Mouse (Mus musculus): ENCODE results near the gene Slc25a19. TPM values are rescaled to one million over a fixed set of nuclear protein-coding genes. Genes with fewer than 3 reads are reported as not detected.

Gene Slc25a19
- 55.7 and 58.1 TPM in 2 replicates for polyA plus RNA-seq (2015; fragmentation: Nextera tagmentation; extraction: Ambion mirVana)

DNA sequence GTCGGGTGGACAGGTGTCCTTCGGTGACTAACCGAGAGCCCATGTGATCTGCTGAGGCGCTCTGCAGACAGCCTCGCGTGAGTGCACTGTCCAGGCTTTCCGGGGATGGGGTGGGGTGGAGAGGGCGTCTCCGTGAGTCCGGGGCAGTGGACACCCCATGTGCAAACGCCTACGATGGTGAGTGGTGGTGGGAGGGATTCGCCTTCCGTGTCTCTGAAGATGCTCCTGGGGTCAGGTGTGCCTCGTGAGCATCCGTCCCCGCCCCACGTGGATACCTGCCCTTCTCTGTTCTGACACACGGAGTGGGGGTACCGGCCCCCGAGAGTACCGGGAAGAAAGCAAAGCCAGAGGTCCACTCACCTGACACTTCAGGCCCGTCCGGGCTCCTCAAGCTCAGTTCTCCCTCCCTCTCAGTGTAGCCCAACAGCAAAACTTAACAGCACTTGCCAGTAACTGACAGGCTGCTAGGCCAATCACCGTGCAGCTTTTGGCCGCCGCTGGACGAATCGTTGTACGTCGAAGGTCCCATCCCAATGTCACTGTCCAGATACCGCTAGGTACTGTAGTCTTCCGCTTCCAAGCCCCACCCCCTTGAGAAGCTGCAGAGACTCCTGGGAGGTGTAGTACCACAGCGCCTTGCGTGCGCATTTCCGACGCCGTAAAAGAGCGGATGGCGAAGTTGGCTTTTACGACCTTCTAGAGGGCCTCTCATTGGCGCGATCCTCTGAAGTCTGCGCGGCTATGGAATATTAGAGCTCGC lies at the start of gene Slc25a19:
Slc25a19 (minus strand) TSS at position 591 of the 760 bp plus-strand sequence.
- Histone ChIP-seq H3K27ac (ENCODE audit: low read length) (peak within 1 kb of the TSS; percentile 47), H3K27me3 (ENCODE audit: control insufficient read depth, insufficient read depth, low read length) (no peaks in the 10 kb centered on the region), H3K9me3 (replicated peaks; ENCODE audit: control insufficient read depth, low read length) (no peaks in the 10 kb centered on the region), H3K4me3 (ENCODE audit: low read length) (peak within 1 kb of the TSS; percentile 81), H3K4me2 (ENCODE audit: low read depth, low read length) (peak within 1 kb of the TSS; percentile 86), H3K9ac (ENCODE audit: low read length) (peak within 1 kb of the TSS; percentile 82), H3K36me3 (ENCODE audit: control insufficient read depth, insufficient read depth) (peaks cover 5% of the 10 kb centered on the region), H3K4me1 (ENCODE audit: control insufficient read depth, insufficient read depth, low read length) (peaks cover 3% of the 10 kb centered on the region)
- peak; percentile 99 for ATAC-seq (replicated peaks; ENCODE audit: extremely low read depth, insufficient read depth, low FRiP score)
- under 1% methylated on average over 47 of the region's 47 CpGs for WGBS

DNA sequence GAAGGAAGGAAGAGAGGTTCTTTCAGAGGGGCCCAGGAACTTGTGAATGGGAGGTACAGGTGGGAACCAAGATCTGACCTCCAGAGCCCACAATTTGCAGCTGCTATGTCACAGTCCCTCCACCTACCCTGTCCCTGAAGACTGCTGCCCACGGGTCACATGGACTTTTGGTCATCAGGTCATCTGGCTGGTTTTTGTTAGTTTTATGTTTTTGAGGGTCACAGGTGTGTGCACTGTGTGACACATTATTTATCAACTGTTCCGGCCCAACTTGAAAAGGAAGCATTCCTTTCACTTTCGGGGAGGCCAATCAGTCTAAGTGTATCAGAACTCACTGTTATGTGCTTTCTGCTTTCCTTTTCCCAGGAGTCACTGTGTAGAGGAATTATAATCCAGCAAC lies 49.4 kb upstream of the Slc25a19 start:
- Histone ChIP-seq H3K4me2 (ENCODE audit: low read depth, low read length) (no peak overlapping the region), H3K36me3 (ENCODE audit: control insufficient read depth, insufficient read depth) (peaks cover 9% of the 10 kb centered on the region), H3K4me3 (ENCODE audit: low read length) (no peak overlapping the region), H3K9me3 (replicated peaks; ENCODE audit: control insufficient read depth, low read length) (0 out of 2 replicates have a peak, but pooled peaks cover 3% of the 10 kb centered on the region), H3K9ac (ENCODE audit: low read length) (no peak overlapping the region), H3K27me3 (ENCODE audit: control insufficient read depth, insufficient read depth, low read length) (no peaks in the 10 kb centered on the region), H3K27ac (ENCODE audit: low read length) (no peak overlapping the region), H3K4me1 (ENCODE audit: control insufficient read depth, insufficient read depth, low read length) (peaks cover 30% of the 10 kb centered on the region)
- no peak for ATAC-seq (replicated peaks; ENCODE audit: extremely low read depth, insufficient read depth, low FRiP score)
- WGBS: 90% methylated on average over 3 of the region's 3 CpGs

DNA sequence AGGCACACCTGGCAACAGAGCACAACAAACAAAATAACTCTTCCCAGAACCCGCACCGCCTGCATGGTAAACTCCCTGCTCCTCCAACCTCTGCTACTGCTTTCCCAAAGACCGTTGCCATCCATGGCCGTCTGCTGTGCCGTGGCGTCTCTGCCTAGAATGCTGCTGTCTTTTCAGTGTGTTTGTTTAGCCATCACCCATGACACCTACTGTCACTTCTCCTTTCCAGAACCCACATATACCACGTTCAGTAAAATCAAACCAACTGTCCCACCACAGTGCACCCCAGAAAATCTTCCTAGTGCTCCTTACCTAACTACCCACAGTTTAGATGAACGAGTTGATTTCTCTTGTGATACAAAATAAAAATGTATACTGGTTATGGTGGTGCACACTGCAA lies 48.6 kb upstream of the Slc25a19 start:
- H3K4me3 ChIP-seq (ENCODE audit: low read length): no peak overlapping the region
- H3K27ac ChIP-seq (ENCODE audit: low read length): no peak overlapping the region

DNA sequence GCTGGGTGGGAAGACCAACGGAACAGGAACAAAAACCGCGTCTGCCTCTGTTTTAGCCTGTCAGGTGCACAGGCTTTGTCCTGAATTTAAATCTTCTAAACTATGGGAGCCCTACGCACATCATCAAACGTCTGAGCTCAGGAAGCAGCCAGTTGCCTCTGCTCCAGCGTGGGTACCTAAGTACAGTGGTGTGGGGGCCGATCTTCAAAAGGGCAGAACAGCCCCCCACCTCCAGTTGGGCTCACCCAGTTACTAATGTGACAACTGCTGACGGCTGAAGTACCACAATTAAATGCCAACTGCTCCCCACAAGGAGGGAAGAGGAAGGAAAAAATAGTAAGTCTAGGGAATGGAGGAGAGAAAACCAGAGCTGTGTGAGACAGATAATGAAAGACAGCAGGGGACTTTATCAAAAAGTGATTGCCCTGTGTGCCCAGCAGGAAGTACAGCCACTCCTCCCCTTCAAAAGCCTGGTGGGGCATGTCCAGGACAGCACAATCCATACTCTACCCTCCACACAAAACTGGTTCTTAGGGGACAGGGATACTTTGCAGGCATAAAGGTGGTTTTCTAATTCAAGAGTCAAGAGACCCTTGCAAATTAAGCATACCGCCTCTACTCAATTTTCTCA lies 46.3 kb upstream of the Slc25a19 start:
- H3K4me3 ChIP-seq (ENCODE audit: low read length): no peak overlapping the region

More for the DNA sequence above, 48.6 kb upstream of the Slc25a19 start:
- ATAC-seq (replicated peaks; ENCODE audit: extremely low read depth, insufficient read depth, low FRiP score): no peak
- H3K27me3 ChIP-seq (ENCODE audit: control insufficient read depth, insufficient read depth, low read length): no peaks in the 10 kb centered on the region
- H3K9me3 ChIP-seq (replicated peaks; ENCODE audit: control insufficient read depth, low read length): 0 out of 2 replicates have a peak, but pooled peaks cover 3% of the 10 kb centered on the region
- peaks cover 30% of the 10 kb centered on the region for H3K4me1 ChIP-seq (ENCODE audit: control insufficient read depth, insufficient read depth, low read length)
- WGBS: 80% methylated on average over 8 of the region's 8 CpGs
- no peak overlapping the region for H3K9ac ChIP-seq (ENCODE audit: low read length)
- H3K4me2 ChIP-seq (ENCODE audit: low read depth, low read length): no peak overlapping the region
- peaks cover 9% of the 10 kb centered on the region for H3K36me3 ChIP-seq (ENCODE audit: control insufficient read depth, insufficient read depth)

DNA sequence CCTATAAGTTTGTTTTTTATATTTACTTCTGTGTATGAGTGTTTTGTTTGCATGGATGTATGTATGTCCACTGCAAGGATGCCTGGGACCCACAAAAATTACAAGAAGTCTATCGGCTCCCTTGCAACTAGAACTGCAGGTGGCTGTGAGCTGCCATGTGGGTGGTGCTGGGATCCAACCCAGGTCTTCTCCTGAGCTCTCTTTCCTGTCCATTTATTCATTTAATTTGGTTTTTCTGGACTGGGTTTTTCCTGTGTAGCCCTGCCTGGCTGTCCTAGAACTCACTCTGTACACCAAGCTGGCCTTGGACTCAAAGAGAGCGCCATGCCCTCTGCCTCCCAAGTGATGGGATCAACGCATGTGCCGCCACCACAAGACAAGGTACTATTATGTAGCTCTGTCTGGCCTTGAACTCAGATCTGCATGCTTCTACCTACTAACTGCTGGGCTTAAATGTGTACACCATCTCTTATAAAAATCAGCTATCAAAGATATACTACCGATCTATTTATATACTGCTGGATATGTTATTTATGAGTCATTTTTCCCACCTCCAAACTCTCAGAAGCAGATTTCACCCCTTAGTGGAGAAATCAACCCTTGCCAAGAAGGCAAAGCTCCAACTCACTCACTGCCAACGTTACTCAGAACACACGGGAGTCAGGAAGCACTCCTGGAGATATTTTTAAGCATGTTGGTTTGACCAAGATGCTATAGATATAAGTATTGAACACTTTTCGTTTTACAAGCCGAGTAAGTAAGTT lies 45.6 kb upstream of the Slc25a19 start:
- WGBS: 66% methylated on average over 9 of the region's 9 CpGs
- peaks cover 39% of the 10 kb centered on the region for H3K4me1 ChIP-seq (ENCODE audit: control insufficient read depth, insufficient read depth, low read length)

More for the DNA sequence above, 46.3 kb upstream of the Slc25a19 start:
- H3K27ac ChIP-seq (ENCODE audit: low read length): peak overlapping the region; percentile 78
- H3K4me1 ChIP-seq (ENCODE audit: control insufficient read depth, insufficient read depth, low read length): peaks cover 41% of the 10 kb centered on the region
- H3K27me3 ChIP-seq (ENCODE audit: control insufficient read depth, insufficient read depth, low read length): no peaks in the 10 kb centered on the region
- H3K4me2 ChIP-seq (ENCODE audit: low read depth, low read length): peak overlapping the region; percentile 19; the same call in 1 of the 2 replicates
- H3K9ac ChIP-seq (ENCODE audit: low read length): no peak overlapping the region
- peaks cover 9% of the 10 kb centered on the region for H3K36me3 ChIP-seq (ENCODE audit: control insufficient read depth, insufficient read depth)
- no peaks in the 10 kb centered on the region for H3K9me3 ChIP-seq (replicated peaks; ENCODE audit: control insufficient read depth, low read length)
- ATAC-seq (replicated peaks; ENCODE audit: extremely low read depth, insufficient read depth, low FRiP score): no peak
- WGBS: 51% methylated on average over 9 of the region's 9 CpGs

DNA sequence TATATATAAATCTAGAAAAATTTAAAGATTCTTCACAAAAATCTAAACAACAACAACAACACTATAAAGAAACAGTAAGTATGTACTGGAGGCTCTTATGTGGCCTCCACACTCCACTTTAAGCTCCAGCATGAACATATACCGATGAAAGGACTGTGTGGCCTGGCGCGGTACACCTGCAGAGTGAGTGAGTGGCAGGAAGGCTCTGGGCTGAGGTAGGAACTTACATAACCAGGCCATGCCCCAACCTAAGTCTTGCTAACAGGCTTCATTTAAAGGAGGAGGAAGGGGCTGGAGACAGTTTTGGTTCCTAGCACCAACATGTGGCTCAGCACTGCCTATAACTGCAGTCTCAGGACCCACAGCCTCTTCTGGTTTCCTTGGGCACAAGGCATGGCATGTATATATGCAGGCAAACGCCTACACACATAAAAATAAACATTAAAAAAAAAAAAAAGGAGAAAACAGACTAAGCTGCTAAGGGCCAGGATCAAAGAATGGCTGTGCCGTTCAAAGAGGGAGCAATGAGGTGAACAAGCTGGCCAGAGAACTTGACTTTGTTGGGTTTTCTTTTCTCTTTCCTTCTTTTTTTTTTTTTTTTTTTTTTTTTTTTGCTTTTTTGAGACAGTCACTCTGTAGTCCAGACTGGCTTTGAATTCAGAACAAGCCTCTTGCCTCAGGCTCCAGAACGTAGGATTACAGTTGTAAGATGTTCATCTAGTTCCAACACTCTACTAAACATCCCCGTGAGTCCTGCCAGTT lies 44.3 kb upstream of the Slc25a19 start:
- Histone ChIP-seq H3K36me3 (ENCODE audit: control insufficient read depth, insufficient read depth) (0 out of 2 replicates have a peak, but pooled peaks cover 2% of the 10 kb centered on the region), H3K9ac (ENCODE audit: low read length) (no peak overlapping the region), H3K4me1 (ENCODE audit: control insufficient read depth, insufficient read depth, low read length) (peaks cover 39% of the 10 kb centered on the region), H3K27me3 (ENCODE audit: control insufficient read depth, insufficient read depth, low read length) (no peaks in the 10 kb centered on the region), H3K9me3 (replicated peaks; ENCODE audit: control insufficient read depth, low read length) (no peaks in the 10 kb centered on the region), H3K27ac (ENCODE audit: low read length) (no peak overlapping the region), H3K4me2 (ENCODE audit: low read depth, low read length) (no peak overlapping the region), H3K4me3 (ENCODE audit: low read length) (no peak overlapping the region)
- no peak for ATAC-seq (replicated peaks; ENCODE audit: extremely low read depth, insufficient read depth, low FRiP score)
- 80% methylated on average over 7 of the region's 7 CpGs for WGBS

More for the DNA sequence above, 45.6 kb upstream of the Slc25a19 start:
- H3K4me3 ChIP-seq (ENCODE audit: low read length): no peak overlapping the region
- no peak overlapping the region for H3K9ac ChIP-seq (ENCODE audit: low read length)
- H3K4me2 ChIP-seq (ENCODE audit: low read depth, low read length): no peak overlapping the region; the same call in 1 of the 2 replicates
- ATAC-seq (replicated peaks; ENCODE audit: extremely low read depth, insufficient read depth, low FRiP score): no peak
- no peaks in the 10 kb centered on the region for H3K9me3 ChIP-seq (replicated peaks; ENCODE audit: control insufficient read depth, low read length)
- no peaks in the 10 kb centered on the region for H3K27me3 ChIP-seq (ENCODE audit: control insufficient read depth, insufficient read depth, low read length)
- H3K27ac ChIP-seq (ENCODE audit: low read length): peak overlapping the region; percentile 78
- peaks cover 7% of the 10 kb centered on the region for H3K36me3 ChIP-seq (ENCODE audit: control insufficient read depth, insufficient read depth)

DNA sequence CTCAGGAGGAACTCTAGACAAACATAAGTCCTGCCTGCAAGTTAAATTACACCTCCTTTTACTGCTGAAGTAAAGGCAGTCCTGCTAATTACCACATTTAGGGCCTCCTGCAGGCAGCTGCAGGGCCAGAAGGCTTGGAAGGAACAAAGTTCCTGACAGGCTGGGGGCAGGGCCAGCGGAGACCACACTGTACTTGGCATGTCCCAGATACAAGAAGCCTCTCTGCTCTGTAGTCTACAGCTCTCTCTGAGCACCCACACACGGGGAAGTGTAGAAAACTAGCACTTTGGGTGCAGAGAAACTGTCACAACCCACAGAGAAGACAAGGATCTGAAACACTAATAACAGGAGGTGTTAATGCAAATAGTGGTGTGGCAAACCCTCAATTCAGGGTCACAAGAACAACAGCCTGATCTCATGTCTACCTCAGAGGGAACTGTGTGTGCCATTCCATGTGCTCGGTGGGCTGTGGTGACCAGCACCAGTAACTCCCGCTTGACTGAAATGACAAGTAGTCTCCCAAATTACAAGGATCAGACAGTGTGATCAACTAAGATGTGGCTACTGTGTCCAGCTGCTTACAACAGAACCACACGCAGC lies 42.5 kb upstream of the Slc25a19 start:
- Histone ChIP-seq H3K4me1 (ENCODE audit: control insufficient read depth, insufficient read depth, low read length) (peaks cover 36% of the 10 kb centered on the region), H3K9ac (ENCODE audit: low read length) (peak overlapping the region; percentile 38), H3K4me3 (ENCODE audit: low read length) (no peak overlapping the region), H3K4me2 (ENCODE audit: low read depth, low read length) (peak overlapping the region; percentile 29; the same call in 1 of the 2 replicates), H3K27me3 (ENCODE audit: control insufficient read depth, insufficient read depth, low read length) (no peaks in the 10 kb centered on the region), H3K27ac (ENCODE audit: low read length) (peak overlapping the region; percentile 72), H3K9me3 (replicated peaks; ENCODE audit: control insufficient read depth, low read length) (no peaks in the 10 kb centered on the region), H3K36me3 (ENCODE audit: control insufficient read depth, insufficient read depth) (no peaks in the 10 kb centered on the region)
- no peak; the same call in 1 of the 2 replicates for ATAC-seq (replicated peaks; ENCODE audit: extremely low read depth, insufficient read depth, low FRiP score)
- 29% methylated on average over 5 of the region's 5 CpGs for WGBS

DNA sequence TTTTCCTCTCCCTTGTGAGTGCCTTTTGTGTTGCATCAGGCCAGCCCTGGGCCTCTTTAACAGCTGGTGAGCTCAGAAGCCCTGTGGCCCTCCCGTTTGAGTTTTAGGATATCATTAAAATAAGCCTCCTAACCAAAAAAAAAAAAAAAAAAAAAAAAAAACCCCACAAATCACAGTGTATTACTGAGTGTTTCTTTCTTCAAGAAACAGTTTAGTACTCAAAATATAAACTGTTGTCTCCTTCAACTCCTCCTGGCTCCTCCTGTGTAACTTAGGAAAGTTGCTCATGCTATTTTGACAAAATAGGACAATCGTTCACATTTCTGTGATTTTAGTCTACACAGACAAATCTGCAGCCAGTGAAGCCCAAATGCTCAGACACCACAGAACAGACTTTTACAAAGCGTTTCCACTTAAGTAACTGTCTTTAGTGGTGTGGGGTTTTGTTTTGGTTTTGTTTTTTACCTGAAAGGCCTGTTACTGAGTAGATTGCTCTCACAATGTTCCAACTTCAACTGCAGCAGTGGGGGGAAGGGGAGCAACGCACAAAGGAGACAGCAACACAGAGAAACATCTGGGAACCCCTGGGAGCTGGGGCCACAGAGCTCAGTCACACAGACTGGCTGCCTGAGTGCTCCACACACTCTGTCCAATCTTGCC lies 35.7 kb upstream of the Slc25a19 start:
- no peak overlapping the region for H3K27ac ChIP-seq (ENCODE audit: low read length)
- no peaks in the 10 kb centered on the region for H3K9me3 ChIP-seq (replicated peaks; ENCODE audit: control insufficient read depth, low read length)
- no peak overlapping the region for H3K9ac ChIP-seq (ENCODE audit: low read length)
- H3K4me2 ChIP-seq (ENCODE audit: low read depth, low read length): no peak overlapping the region
- H3K4me1 ChIP-seq (ENCODE audit: control insufficient read depth, insufficient read depth, low read length): no peaks in the 10 kb centered on the region
- no peak for ATAC-seq (replicated peaks; ENCODE audit: extremely low read depth, insufficient read depth, low FRiP score)
- 70% methylated on average over 4 of the region's 4 CpGs for WGBS
- H3K27me3 ChIP-seq (ENCODE audit: control insufficient read depth, insufficient read depth, low read length): no peaks in the 10 kb centered on the region
- H3K4me3 ChIP-seq (ENCODE audit: low read length): no peak overlapping the region
- H3K36me3 ChIP-seq (ENCODE audit: control insufficient read depth, insufficient read depth): peaks cover 2% of the 10 kb centered on the region; the same call in 1 of the 2 replicates
